Mouse (Mus musculus): ENCODE results near the gene Gm11027. TPM values are rescaled to one million over a fixed set of nuclear protein-coding genes. Genes with fewer than 3 reads are reported as not detected.

Gene Gm11027
- polyA plus RNA-seq, 1 experiment = not detected

- H3K4me3 ChIP-seq (ENCODE audit: extremely low read depth, insufficient read depth, insufficient read length) = no peak overlapping the region
- no peak for DNase-seq (ENCODE audit: low read depth in 1 of 2, low spot score in 2 of 2)
- TF ChIP-seq POLR2A (IDR thresholded peaks at IDR 0.05; ENCODE audit: low read depth, low read length) = no peak
- TF ChIP-seq CTCF (IDR thresholded peaks at IDR 0.05; ENCODE audit: extremely low read depth, insufficient read depth, insufficient read length, insufficient replicate concordance) = no peak
- no peak overlapping the region for H3K27ac ChIP-seq (ENCODE audit: insufficient read depth, low read length)
- H3K4me1 ChIP-seq (ENCODE audit: control insufficient read depth, insufficient read depth, insufficient read length) = 0 out of 2 replicates have a peak, but pooled peaks cover 2% of the 10 kb centered on the region
- 23% methylated on average over 2 of the region's 2 CpGs for WGBS
- no peaks in the 10 kb centered on the region for H3K27me3 ChIP-seq (ENCODE audit: control insufficient read depth, insufficient read depth, low read length)
- no peaks in the 10 kb centered on the region for H3K36me3 ChIP-seq (ENCODE audit: control insufficient read depth, insufficient read depth, low read length)
These were observed 7.7 kb downstream of the Gm11027 start for GRCm38 (mm10) chr12:116282856-116283255.

GRCm38 (mm10) chr12:116283511-116283910 lies 8.3 kb downstream of the Gm11027 start:
- 56% methylated on average over 2 of the region's 2 CpGs for WGBS
- 0 out of 2 replicates have a peak, but pooled peaks cover 2% of the 10 kb centered on the region for H3K4me1 ChIP-seq (ENCODE audit: control insufficient read depth, insufficient read depth, insufficient read length)
- no peak overlapping the region for H3K27ac ChIP-seq (ENCODE audit: insufficient read depth, low read length)
- H3K27me3 ChIP-seq (ENCODE audit: control insufficient read depth, insufficient read depth, low read length) = no peaks in the 10 kb centered on the region
- DNase-seq (ENCODE audit: low read depth in 1 of 2, low spot score in 2 of 2) = no peak
- H3K4me3 ChIP-seq (ENCODE audit: extremely low read depth, insufficient read depth, insufficient read length) = no peak overlapping the region
- H3K36me3 ChIP-seq (ENCODE audit: control insufficient read depth, insufficient read depth, low read length) = no peaks in the 10 kb centered on the region
- TF ChIP-seq CTCF (IDR thresholded peaks at IDR 0.05; ENCODE audit: extremely low read depth, insufficient read depth, insufficient read length, insufficient replicate concordance) (no peak), POLR2A (IDR thresholded peaks at IDR 0.05; ENCODE audit: low read depth, low read length) (no peak)

GRCm38 (mm10) chr12:116293185-116293584 lies 18.0 kb downstream of the Gm11027 start:
- no peaks in the 10 kb centered on the region for H3K4me1 ChIP-seq (ENCODE audit: control insufficient read depth, insufficient read depth, insufficient read length)
- no peak for TF ChIP-seq CTCF (IDR thresholded peaks at IDR 0.05; ENCODE audit: extremely low read depth, insufficient read depth, insufficient read length, insufficient replicate concordance)
- TF ChIP-seq POLR2A (IDR thresholded peaks at IDR 0.05; ENCODE audit: low read depth, low read length) = no peak
- H3K27ac ChIP-seq (ENCODE audit: insufficient read depth, low read length) = no peak overlapping the region
- 7% methylated on average over 2 of the region's 2 CpGs for WGBS
- H3K27me3 ChIP-seq (ENCODE audit: control insufficient read depth, insufficient read depth, low read length) = no peaks in the 10 kb centered on the region
- no peak overlapping the region for H3K4me3 ChIP-seq (ENCODE audit: extremely low read depth, insufficient read depth, insufficient read length)
- no peaks in the 10 kb centered on the region for H3K36me3 ChIP-seq (ENCODE audit: control insufficient read depth, insufficient read depth, low read length)
- DNase-seq (ENCODE audit: low read depth in 1 of 2, low spot score in 2 of 2) = no peak

- 65% methylated on average over 4 of the region's 4 CpGs for WGBS
- H3K36me3 ChIP-seq (ENCODE audit: control insufficient read depth, insufficient read depth, low read length) = no peaks in the 10 kb centered on the region
- no peaks in the 10 kb centered on the region for H3K27me3 ChIP-seq (ENCODE audit: control insufficient read depth, insufficient read depth, low read length)
- H3K4me3 ChIP-seq (ENCODE audit: extremely low read depth, insufficient read depth, insufficient read length) = no peak overlapping the region
- DNase-seq (ENCODE audit: low read depth in 1 of 2, low spot score in 2 of 2) = no peak
- H3K27ac ChIP-seq (ENCODE audit: insufficient read depth, low read length) = no peak overlapping the region
- no peaks in the 10 kb centered on the region for H3K4me1 ChIP-seq (ENCODE audit: control insufficient read depth, insufficient read depth, insufficient read length)
- TF ChIP-seq CTCF (IDR thresholded peaks at IDR 0.05; ENCODE audit: extremely low read depth, insufficient read depth, insufficient read length, insufficient replicate concordance) (no peak), POLR2A (IDR thresholded peaks at IDR 0.05; ENCODE audit: low read depth, low read length) (no peak)
These were observed 18.6 kb downstream of the Gm11027 start for GRCm38 (mm10) chr12:116293599-116294292.

GRCm38 (mm10) chr12:116299906-116300305 lies 24.7 kb downstream of the Gm11027 start:
- H3K4me3 ChIP-seq (ENCODE audit: extremely low read depth, insufficient read depth, insufficient read length) = no peak overlapping the region
- no peak for DNase-seq (ENCODE audit: low read depth in 1 of 2, low spot score in 2 of 2)
- no peaks in the 10 kb centered on the region for H3K4me1 ChIP-seq (ENCODE audit: control insufficient read depth, insufficient read depth, insufficient read length)
- TF ChIP-seq CTCF (IDR thresholded peaks at IDR 0.05; ENCODE audit: extremely low read depth, insufficient read depth, insufficient read length, insufficient replicate concordance) (no peak), POLR2A (IDR thresholded peaks at IDR 0.05; ENCODE audit: low read depth, low read length) (no peak)
- H3K27me3 ChIP-seq (ENCODE audit: control insufficient read depth, insufficient read depth, low read length) = no peaks in the 10 kb centered on the region
- no peaks in the 10 kb centered on the region for H3K36me3 ChIP-seq (ENCODE audit: control insufficient read depth, insufficient read depth, low read length)
- H3K27ac ChIP-seq (ENCODE audit: insufficient read depth, low read length) = no peak overlapping the region
- 91% methylated on average over 2 of the region's 2 CpGs for WGBS

- TF ChIP-seq CTCF (IDR thresholded peaks at IDR 0.05; ENCODE audit: extremely low read depth, insufficient read depth, insufficient read length, insufficient replicate concordance) (no peak), POLR2A (IDR thresholded peaks at IDR 0.05; ENCODE audit: low read depth, low read length) (no peak)
- H3K27ac ChIP-seq (ENCODE audit: insufficient read depth, low read length) = no peak overlapping the region
- H3K36me3 ChIP-seq (ENCODE audit: control insufficient read depth, insufficient read depth, low read length) = no peaks in the 10 kb centered on the region
- no peaks in the 10 kb centered on the region for H3K27me3 ChIP-seq (ENCODE audit: control insufficient read depth, insufficient read depth, low read length)
- no peak for DNase-seq (ENCODE audit: low read depth in 1 of 2, low spot score in 2 of 2)
- H3K4me1 ChIP-seq (ENCODE audit: control insufficient read depth, insufficient read depth, insufficient read length) = no peaks in the 10 kb centered on the region
- H3K4me3 ChIP-seq (ENCODE audit: extremely low read depth, insufficient read depth, insufficient read length) = no peak overlapping the region
These were observed 27.0 kb downstream of the Gm11027 start for GRCm38 (mm10) chr12:116302181-116302580.

GRCm38 (mm10) chr12:116306042-116306441 lies 30.9 kb downstream of the Gm11027 start:
- no peaks in the 10 kb centered on the region for H3K36me3 ChIP-seq (ENCODE audit: control insufficient read depth, insufficient read depth, low read length)
- 79% methylated on average over 1 of the region's 1 CpGs for WGBS
- no peaks in the 10 kb centered on the region for H3K4me1 ChIP-seq (ENCODE audit: control insufficient read depth, insufficient read depth, insufficient read length)
- H3K27ac ChIP-seq (ENCODE audit: insufficient read depth, low read length) = no peak overlapping the region
- TF ChIP-seq POLR2A (IDR thresholded peaks at IDR 0.05; ENCODE audit: low read depth, low read length) = no peak
- TF ChIP-seq CTCF (IDR thresholded peaks at IDR 0.05; ENCODE audit: extremely low read depth, insufficient read depth, insufficient read length, insufficient replicate concordance) = no peak
- no peak overlapping the region for H3K4me3 ChIP-seq (ENCODE audit: extremely low read depth, insufficient read depth, insufficient read length)
- no peaks in the 10 kb centered on the region for H3K27me3 ChIP-seq (ENCODE audit: control insufficient read depth, insufficient read depth, low read length)
- no peak for DNase-seq (ENCODE audit: low read depth in 1 of 2, low spot score in 2 of 2)
